Mouse (Mus musculus): ENCODE data around the gene Uri1.

The Uri1 gene

DNA sequence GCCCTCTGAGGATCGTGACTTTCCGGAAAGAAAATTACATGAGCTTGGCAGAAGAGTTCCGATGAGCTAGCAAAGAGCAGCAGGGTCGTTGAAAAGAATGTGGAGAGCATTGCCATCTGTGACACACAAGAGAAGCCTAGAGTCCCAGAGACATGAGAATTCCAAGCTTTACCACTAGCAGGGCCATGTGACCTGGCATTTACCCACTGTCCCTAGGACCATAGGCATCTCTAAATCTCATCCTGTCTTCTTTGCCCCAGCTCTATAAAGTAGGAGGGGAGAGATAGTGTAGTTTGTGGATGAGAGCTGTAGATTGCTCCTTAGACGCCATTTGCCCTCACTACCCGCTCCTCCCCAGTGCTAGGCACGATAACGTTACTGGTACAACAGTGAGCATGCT is at the start of gene Uri1:
Gene Uri1 (minus strand): TSS at position 101 of the 400 bp plus-strand sequence.
- no peak for DNase-seq (ENCODE audit: low read depth, low spot score)

DNA sequence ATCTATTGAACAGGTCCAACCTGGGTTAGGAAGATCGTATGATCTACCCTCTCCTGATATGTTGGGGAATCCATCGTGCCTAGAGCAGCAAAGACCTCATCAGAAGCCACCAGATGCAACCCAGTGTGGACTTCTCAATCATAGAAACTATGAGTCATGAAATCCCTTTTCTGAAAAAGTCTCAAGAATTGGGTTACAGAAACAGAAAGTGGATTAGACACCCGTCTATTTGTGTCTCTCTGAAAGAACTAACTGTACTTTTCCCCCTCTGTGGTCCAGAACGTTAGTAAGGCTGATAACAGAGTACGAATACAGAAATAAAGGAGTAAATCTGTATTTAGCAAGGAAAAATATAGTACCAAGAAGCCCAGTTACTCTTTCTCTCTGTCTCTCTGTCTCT is 47.7 kb upstream of the Uri1 start:
- no peak for DNase-seq (ENCODE audit: low read depth, low spot score)

DNA sequence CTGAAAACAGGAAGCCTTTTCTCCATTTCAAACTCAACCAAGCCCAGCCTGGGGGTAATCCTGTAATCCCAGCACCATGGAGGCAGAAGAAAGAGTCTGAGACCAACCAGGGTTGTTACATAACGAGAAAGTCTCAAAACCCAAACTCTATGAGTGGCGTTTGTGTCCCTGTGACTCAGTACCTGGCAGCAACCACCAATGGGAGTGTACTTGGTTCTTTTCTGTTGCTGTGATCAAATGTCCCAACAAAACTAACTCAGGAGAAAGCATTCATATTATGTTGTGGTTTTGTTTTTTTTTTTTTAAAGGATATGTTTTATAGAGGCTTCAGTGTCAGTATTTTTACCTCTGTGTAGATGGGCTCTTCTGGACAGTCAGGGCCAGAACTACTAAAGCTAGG is 47.3 kb upstream of the Uri1 start:
- DNase-seq (ENCODE audit: low read depth, low spot score): no peak

DNA sequence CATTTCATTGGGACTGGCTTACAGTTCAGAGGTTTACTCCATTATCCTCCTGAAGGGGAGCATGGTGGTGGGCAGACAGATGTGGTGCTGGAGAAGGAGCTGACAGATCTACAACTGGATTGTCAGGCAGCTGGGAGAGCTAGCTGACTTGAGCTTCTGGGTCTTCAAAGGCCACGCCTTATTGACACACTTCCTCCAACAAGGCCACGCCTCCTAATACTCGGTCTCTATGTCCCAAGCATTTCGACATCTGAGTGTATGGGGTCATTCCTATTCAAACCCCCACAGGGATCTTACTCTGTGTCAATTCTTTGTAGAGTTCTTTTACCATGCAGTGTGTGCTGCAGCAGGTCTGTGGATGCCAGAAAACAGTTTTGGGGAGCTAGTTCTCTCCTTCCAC is 41.1 kb upstream of the Uri1 start:
- DNase-seq (ENCODE audit: low read depth, low spot score): no peak

DNA sequence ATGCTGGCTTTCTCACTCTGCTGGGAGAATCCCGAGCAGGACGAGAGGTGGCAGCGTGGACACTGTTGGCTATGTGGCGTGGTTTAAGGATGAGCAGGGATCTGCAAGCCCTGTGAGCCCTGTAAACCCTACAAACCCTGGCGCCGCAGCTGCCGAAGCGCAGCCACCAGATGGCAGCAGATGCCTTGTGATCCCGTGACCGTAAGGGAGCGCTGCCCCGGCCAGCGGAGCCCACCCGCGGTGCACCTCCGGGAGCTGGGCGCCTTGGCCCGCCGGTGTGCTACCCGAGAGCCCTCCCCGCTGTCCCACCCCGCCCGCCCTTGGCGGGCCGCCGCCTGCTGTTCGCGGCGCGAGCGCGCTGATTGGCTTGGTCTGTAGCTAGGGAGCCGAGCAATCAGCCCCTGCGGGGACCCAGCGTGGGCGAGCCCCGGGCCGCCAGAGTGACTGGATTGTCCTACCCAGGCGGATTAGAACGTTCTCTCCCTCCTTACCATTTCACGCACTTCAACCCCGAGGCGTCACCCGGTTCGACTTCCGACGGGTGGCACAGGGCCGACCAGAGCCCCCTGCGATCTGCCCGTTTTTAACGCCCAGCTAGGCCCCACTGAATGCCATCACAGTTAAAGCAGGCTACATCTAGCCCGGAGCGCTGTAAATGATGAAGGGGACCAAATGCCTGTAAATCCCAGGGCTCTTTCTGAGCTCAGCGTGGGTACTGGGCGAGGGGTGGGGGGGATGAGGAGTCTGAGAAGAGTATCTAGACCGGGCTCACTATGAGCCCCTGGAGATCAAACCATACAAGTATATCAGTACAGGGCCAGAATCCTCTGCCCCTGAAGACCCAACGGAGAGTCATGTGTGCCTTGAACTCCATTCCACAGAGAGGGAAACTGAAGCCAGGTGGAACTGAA is 38.0 kb upstream of the Uri1 start:
- DNase-seq (ENCODE audit: low read depth, low spot score): no peak

DNA sequence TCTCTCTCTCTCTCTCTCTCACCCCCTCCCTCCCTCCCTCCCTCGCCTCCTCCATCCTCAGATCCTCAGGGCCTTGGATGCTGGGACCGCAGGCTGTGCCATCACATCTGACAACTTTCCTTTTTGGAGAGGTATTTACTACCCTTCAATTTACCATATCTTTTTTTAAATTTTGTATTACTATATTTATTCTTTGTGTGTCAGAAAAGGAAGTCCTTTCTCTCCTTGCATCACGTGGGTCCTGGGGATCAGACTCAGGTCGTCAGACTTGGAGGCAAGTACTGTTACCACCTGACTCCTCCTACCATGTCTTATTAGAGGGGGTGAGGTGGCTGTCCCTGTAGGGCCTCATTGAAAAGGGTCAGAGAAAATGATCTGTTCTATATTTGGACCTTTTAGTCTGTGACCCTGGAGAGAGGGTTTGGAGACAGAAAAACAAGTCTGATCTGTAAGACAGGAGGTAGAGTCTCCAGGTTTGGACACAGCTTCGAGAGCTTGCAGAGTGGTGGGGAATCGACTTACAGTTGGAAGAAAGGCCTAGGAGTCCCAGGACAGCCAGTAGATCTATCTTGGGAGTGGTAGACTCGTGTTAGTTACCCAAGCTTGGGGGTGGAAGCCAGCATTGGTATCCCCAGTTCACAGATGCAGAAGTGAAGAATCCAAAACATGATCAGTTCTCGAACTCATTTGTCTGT is 36.4 kb upstream of the Uri1 start:
- no peak for DNase-seq (ENCODE audit: low read depth, low spot score)

DNA sequence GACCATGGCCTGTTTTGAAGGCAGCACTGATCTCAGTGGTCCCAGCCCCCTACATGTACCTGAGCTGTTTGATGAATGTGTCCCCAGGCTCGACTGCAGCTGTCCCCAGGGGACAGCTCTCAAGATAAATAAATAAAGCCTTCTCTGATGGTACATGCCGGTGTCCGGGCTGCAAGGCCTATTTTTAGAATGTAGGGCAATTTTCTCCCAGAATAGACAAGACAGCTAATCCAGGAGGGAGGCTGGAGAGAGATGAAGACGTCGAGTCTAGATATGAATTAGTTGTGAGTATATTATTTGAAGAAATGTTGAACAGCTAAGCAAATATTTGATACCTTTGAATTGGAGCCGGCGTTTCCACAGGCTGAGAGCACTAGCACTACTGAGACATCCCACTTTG is 35.7 kb upstream of the Uri1 start:
- no peak for DNase-seq (ENCODE audit: low read depth, low spot score)

DNA sequence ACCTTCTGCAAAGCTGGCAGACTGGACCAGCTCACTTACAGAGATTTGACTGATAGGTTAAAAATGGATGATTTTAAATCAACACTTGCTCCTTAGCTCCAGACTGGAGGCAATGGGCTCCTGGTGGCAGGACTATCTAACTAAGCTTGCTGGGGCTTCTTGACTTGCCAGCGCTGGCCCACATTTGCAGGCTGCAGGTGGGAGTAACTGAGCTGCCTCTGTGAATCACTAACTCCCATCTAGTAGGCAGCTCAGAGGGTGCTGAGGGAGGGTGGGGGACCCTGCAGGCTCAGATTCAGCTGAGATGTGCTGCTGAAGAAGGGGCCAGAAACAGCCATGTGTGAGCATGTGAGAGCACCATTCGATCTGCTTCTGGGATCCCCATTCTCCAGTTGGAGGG is 32.6 kb upstream of the Uri1 start:
- DNase-seq (ENCODE audit: low read depth, low spot score): no peak

DNA sequence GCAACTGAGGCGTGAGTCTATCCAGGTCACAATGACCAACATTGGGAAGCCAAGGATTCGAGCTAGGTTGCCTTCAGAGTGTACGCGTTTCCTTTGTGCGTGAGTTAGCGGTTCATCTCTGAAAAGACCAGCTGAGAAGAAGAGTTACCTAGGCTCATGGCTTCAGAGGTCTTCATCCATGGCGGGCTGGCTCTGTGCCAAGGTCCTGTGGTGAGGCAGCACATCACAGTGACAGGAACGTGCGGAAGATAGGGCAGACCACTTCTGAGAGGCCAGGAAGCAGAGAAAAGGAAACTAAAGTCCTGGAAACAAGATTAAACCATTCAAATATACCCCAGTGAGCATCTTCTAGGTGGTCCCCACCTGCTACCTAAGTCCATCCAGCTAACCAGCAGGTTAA is 30.9 kb upstream of the Uri1 start:
- no peak for DNase-seq (ENCODE audit: low read depth, low spot score)

DNA sequence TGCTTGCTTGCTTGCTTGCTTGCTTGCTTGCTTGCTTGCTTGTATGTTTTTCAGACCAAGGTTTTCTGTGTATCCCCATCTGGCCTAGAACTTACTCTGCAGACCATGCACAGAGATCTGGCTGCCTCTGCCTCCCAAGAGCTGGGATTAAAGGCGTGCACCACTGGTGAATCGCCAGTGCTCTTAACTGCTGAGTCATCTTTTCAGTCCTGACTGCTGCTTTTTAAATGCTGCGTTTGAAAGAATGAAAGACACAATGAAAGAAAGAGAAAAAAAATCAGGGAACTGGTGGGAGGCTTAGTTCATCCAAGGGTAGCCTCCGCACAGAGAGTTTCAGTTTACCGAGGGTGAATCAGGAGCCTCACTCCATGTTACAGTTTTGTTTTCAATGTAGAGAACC is 23.9 kb upstream of the Uri1 start:
- DNase-seq (ENCODE audit: low read depth, low spot score): no peak

DNA sequence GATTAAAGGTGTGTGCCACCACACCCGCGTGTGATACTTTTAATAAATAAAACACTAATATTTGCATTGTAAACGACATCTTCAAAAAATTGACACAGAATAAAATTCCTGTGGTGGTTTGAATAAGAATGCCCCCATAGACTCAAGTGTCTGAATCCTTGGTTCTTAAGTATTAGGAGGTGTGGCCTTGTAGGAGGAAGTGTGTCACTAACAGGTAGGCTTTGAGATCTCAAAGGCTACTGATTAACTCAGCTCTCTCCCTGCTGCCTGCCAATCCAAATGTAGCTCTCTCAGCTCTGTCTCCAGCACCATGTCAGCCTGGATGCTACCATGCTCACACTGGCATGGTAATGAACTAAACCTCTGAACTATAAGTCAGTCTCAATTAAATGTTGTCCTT is 17.9 kb upstream of the Uri1 start:
- DNase-seq (ENCODE audit: low read depth, low spot score): no peak

DNA sequence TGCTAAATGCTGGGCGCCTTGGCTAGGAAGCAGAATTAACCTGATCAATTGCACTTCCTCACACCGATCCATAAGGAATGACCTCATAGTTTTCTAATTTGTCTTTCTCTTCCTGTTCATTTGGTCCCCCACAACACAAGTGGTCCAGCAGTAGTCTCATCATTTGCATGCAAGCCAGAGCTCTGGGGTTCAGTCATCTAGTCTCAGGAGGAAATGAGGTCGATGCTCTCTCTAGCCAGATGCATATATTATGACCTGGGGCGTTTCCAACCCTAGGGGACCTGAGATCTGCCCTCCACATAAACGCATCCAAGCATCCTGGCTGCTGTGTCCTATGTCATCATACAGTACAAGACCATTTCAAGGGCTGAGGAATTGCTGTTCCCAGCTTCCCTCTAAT is 14.2 kb upstream of the Uri1 start:
- DNase-seq (ENCODE audit: low read depth, low spot score): no peak

DNA sequence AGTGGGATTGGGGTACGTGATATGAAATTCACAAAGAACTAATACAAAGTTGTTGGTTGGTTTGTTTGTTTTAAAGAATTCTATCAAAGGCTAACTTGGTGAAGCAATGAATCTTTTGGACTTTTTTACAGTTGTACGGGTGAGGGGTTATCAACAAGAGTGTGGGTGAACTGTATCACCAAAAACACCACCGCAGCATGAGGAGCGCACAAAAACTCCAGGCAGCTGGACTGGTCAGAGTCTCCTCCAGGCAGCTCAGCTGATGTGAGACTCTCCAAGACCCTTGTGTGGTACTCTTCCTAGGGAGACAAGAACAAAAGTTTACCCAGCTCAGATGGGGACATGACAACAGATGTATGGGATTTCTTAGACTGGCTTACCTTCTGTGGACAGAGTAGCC is 7.8 kb upstream of the Uri1 start:
- no peak for DNase-seq (ENCODE audit: low read depth, low spot score)

DNA sequence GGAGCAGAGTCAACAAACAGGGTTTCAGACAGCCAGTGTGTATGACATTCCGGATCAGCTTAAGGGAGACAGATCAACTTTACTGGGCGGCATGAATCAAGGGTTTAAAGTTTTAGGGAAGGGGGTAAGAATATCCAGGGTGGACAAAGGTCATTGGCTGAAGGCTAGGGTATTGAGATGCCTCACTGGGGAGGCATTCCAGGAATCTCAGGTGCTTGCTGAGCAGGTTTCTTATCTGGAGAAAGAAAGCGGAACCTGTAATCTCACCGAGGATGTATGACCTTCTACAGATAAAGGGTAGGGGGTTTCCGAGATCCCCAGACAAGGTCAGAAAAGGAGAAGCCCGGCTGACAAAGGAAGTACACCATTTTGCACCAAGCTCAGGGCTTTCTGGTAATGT is 7.3 kb upstream of the Uri1 start:
- DNase-seq (ENCODE audit: low read depth, low spot score): no peak

DNA sequence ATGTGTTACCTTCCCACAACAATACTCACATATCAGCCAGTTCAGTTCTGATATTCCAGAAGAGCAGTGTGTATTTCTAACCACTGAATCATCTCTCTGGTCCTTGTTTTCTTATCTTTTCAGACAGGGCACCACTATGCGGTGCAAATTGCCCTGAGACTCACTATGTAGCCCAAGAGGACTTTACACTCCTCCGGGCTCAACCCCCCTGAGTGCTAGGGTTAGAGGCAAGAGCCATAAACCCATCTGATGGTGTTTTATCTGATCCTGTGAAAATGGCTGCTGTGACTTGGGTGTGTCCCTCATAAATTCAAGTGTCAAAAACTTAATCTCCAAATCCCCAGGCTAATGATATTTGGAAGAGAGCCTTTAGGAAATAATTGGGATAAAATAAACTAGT is 6.6 kb upstream of the Uri1 start:
- DNase-seq (ENCODE audit: low read depth, low spot score): no peak

DNA sequence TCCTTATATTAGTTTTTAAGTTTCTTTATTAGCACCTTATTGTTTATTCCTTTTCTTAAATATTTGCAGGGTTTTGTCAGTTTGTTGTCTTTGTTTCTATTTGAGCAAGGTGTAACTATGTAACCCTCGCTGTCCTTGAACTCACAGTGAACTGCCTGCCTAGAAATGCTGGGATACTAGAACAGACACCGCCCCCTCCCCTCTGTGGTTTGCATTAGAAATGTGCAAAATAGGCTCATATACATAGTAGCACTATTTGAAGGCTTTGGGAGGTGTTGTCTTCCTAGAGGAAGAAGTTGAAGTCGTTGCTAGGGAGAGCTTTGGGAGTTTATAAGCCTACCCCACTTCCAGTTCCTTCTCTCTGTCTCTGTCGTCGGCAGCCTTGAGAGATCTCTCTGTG is 5.7 kb upstream of the Uri1 start:
- DNase-seq (ENCODE audit: low read depth, low spot score): no peak

DNA sequence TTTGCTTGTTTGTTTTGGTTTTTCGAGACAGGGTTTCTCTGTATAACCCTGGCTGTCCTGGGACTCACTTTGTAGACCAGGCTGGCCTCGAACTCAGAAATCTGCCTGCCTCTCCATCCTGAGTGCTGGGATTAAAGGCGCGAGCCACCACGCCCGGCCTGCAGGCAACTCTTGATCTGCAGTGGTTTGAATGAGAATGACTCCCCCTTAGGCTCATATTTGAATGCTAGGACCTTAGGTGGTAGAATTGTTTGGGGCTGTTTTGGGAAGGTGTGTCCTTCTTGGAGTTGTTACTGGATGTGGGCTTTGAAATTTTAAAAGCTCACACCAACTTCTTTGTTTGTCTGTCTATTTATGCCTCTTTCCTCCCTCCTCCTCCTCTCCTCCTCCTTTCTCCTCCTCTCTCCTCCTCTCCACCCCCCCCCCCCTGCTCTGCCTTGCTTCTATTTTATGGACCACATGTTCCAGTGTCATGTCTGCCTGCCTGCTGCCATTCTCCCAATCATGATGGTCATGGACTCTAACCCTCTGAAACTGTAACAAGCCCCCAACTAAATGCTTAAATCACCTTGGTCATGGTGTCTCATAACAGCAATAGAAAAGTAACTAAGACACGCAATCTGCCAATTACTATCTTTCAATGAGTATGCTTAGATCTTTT is 4.7 kb upstream of the Uri1 start:
- no peak for DNase-seq (ENCODE audit: low read depth, low spot score)

DNA sequence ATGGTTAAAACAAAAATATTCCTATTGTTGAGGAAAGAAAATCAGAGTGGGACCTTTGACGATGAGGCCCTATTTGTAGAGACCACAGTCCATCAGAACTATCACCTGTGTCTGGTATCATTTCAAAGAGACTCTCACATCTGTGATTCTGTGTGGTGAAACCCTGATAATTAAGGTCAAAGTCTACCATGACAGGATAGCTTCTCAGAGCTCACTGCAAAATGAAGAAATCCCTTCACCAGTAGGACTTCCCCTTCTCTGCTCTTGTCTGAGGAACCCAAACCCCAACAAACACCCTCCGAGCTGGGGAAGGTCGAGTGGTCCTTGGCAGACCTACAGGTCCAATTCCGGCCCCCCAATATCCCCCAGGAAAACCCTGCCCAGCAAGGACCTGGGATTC is 1.5 kb upstream of the Uri1 start:
- no peak for DNase-seq (ENCODE audit: low read depth, low spot score)

DNA sequence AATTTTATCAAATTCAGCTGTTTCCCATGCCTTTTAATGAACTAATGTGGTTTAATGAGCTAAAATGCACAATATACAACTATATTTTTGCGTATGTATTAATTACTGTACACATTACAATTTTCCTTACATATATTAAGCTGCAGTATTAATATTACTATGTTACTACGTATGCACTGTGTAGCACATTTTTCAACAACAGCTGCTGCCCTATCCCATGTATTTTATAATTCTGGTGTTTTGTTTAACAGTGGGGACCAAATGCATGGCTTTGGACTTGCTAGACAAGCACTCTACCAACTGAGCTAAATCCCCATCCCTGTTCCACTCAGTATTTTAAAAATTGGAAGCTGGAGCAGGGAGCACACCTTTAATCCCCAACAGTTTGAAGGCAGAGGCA is 3.6 kb downstream of the Uri1 start:
- no peak for DNase-seq (ENCODE audit: low read depth, low spot score)

DNA sequence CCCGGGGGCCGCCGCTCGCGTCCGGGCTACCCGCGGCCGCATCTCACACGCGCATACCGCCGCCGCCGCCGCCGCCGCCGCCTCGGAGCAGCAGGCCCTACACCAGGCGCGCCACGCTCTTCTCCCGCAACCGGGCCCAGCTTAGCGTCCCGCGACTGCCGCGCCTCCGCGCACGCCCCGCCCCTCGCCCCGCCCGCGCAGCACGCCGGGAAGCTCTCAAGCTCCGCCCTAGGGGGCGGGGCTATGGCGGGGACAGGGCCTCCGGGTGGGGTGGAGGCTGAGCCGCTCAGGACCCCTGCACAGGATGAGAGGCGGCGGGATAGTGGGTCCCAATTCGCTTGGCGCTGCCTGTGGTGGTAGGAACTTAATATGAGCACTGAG is 4.0 kb downstream of the Uri1 start:
- peak; percentile 50 for DNase-seq (ENCODE audit: low read depth, low spot score)

DNA sequence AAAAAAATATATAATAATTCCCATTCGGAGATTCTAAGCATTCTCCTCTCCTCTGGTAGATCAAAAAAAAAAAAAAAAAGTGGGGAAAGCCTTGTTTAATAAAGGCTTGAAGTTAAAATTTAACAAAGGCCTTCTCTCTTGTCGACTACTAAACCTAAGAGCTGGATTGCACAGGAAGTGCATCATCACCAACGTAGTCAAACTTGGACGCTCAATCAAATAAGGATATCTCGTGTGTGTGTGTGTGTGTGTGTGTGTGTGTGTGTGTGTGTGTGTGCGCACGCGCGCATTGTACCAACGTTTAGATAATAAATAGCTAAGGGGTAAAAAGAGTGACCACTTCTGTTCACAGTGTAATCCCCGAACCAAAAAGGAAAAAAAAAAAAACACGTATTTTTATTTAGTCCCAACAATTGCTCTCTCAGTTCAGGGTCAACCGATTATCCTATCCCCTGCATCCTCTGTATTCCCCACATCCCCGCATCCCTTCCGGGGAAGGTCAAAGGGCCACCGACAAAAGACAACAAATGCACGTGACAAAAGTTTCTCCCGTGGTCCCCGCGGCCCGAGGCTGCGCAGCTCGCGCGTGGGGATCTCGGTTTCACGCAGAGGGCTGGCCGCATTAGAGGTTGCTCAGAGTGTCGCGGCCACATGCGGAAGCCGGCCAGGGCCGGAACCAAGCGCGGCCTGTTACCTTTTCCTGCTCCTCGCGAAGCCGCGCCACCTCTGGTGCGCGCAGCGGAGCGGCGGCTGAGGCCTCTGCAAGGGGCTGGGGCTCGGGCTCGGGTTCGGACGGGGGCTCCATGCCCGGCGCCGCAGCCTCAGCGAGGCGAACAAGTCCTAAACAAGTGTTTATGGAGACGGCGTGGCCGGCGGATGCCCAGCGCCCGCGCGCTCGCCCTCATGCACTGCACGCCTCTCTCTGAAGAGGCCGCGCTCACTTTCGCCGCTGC is 4.7 kb downstream of the Uri1 start:
- DNase-seq (ENCODE audit: low read depth, low spot score): peak; percentile 78

DNA sequence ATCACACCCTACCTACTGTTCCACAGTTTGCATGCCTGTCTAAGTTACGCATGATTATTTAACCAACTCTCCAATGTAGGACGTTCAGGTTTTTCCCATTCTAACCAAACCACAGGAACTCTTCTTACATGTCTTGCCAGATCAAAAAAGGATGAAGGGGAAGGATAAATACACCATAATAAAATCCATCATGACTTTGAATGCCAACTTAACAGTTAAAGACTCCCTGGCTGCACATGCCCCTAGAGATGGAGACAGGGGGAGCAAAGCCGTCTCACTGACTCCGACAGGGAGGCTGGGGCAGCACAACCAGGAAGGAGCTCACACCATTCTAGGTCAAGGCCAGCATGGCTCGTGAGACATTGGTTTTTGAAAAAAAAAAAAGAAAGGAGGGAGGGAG is 8.0 kb downstream of the Uri1 start:
- no peak for DNase-seq (ENCODE audit: low read depth, low spot score)
